Mouse (Mus musculus): Measurements from ENCODE around the gene Sulf2. TPM values are rescaled to one million over a fixed set of nuclear protein-coding genes. Genes with fewer than 3 reads are reported as not detected.
"Not testable (repeated sequence)": the region's sequence is repeated elsewhere in the genome, so short reads cannot be mapped to it uniquely, and the experiment has no call there.

Gene Sulf2
- polyA plus RNA-seq, 1 experiment from 2014 or later: 88.6 TPM

DNA sequence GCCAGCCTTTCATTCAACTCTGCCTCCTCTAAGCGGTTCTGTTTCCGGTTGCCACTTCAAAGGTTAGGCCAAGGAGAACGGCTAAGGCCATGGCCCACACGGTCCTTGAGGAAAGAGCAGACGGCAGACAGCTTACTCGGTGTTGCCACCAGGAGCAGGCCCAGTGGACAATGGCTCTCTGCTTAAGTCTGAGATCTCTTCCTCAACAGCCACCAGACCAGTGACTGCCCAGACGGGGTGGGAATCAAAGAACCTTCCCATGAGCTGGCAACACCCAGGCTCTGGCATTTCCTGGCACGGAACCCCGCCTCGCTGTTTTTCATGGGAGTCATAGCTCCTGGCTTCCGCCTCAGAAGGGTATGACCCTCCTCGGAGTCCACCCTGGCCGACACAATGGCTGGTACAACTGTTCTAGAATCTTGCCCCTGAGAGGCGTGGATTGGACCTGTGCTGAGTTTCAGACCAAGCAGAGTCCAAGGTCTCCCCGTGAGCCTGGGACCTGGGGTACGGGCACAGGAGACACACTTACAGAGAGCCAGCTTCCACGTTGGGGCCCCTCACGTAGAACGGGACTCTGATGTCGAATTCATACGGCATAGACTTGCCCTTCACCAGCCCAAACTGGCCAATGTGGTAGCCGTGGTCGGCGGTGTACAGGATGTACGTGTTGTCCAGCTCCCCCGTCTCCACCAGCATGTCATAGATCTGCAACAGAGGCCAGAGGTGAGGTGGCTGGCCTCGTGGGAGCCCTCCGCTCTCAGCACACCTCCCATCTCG is 68.8 kb downstream of the Sulf2 start:
- ATAC-seq (ENCODE audit: low FRiP score): no peak
- no peak overlapping the region for H3K27ac ChIP-seq
- 0 out of 2 replicates have a peak, but pooled peaks cover 3% of the 10 kb centered on the region for H3K27me3 ChIP-seq
- H3K4me1 ChIP-seq (replicated peaks): peaks cover 22% of the 10 kb centered on the region
- H3K9me3 ChIP-seq: no peaks in the 10 kb centered on the region
- H3K9ac ChIP-seq: no peak overlapping the region
- no peak overlapping the region for H3K4me3 ChIP-seq
- peaks cover 49% of the 10 kb centered on the region for H3K36me3 ChIP-seq
- no peak overlapping the region for H3K4me2 ChIP-seq
- 91% methylated on average over 29 of the region's 29 CpGs for WGBS

- Histone ChIP-seq H3K4me2 (no peak overlapping the region), H3K4me3 (no peak overlapping the region), H3K27me3 (no peaks in the 10 kb centered on the region), H3K36me3 (peaks cover 41% of the 10 kb centered on the region), H3K27ac (no peak overlapping the region), H3K9me3 (no peaks in the 10 kb centered on the region), H3K9ac (no peak overlapping the region), H3K4me1 (replicated peaks) (peaks cover 27% of the 10 kb centered on the region)
- WGBS: 92% methylated on average over 10 of the region's 10 CpGs
- no peak for ATAC-seq (ENCODE audit: low FRiP score)
These were observed 69.7 kb downstream of the Sulf2 start for GRCm38 (mm10) chr2:166085780-166086179.

GRCm38 (mm10) chr2:166084964-166085363 is 70.5 kb downstream of the Sulf2 start:
- not testable (repeated sequence) for H3K9ac ChIP-seq; H3K27me3 ChIP-seq; ATAC-seq (ENCODE audit: low FRiP score); H3K9me3 ChIP-seq; H3K4me2 ChIP-seq; H3K27ac ChIP-seq; H3K4me3 ChIP-seq
- WGBS: 37% methylated on average over 6 of the region's 6 CpGs
- Histone ChIP-seq H3K36me3 (peaks cover 43% of the 10 kb centered on the region), H3K4me1 (replicated peaks) (peaks cover 23% of the 10 kb centered on the region)

DNA sequence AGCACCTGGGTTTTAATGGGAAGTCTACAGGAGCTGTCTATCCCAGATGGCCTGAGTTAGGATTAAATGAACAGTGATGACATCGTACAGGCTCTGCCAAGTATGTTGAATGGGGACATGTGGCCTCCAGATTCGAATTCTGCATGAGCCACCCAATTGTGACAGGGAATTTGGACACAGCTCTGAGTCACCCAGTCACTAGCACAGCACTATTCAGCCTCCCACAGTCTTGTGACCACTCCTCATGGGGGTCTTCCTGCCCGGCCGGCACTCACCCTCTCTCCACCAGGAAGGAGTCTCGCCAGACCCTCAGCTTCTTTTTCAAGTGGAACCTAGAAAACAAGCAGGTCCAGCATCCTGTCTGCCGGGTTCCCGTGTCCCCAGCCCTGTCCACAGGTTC is 71.4 kb downstream of the Sulf2 start:
- Histone ChIP-seq H3K4me1 (replicated peaks) (peaks cover 22% of the 10 kb centered on the region), H3K4me2 (no peak overlapping the region), H3K27me3 (no peaks in the 10 kb centered on the region), H3K36me3 (peaks cover 49% of the 10 kb centered on the region), H3K4me3 (no peak overlapping the region), H3K27ac (no peak overlapping the region), H3K9ac (no peak overlapping the region), H3K9me3 (no peaks in the 10 kb centered on the region)
- 91% methylated on average over 7 of the region's 7 CpGs for WGBS
- ATAC-seq (ENCODE audit: low FRiP score): no peak

DNA sequence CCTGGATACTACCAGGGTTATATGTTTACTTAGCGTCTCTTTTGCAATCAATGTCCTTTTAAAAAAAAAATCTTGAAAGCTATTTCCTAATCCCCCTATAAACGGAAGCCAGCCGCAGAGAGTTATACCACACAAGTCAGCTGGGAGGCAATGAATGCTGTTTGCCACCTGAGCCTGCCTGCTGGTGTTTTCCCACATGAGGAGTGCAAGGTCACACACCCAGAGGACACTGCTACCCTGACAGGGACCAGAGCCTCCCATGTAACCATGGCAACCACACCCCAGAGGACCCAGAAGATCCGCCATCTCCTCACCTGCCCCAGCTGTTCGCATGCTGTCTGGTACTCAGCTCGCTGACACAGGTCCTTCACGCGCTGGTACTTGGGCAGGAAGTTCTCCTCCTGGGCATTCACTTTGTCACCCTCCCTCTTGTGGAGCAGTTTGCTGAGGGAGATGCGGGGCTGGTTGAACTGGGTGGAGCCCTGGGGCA is 71.9 kb downstream of the Sulf2 start:
- Histone ChIP-seq H3K27ac (0 out of 2 replicates have a peak overlapping the region, but pooled peaks have one; percentile 1), H3K4me2 (no peak overlapping the region), H3K4me3 (no peak overlapping the region), H3K36me3 (peaks cover 50% of the 10 kb centered on the region), H3K9me3 (no peaks in the 10 kb centered on the region), H3K27me3 (no peaks in the 10 kb centered on the region), H3K4me1 (replicated peaks) (peaks cover 22% of the 10 kb centered on the region), H3K9ac (peak overlapping the region; percentile 5; the same call in 1 of the 2 replicates)
- ATAC-seq (ENCODE audit: low FRiP score): no peak
- WGBS: 55% methylated on average over 9 of the region's 9 CpGs

GRCm38 (mm10) chr2:166082661-166083060 is 72.8 kb downstream of the Sulf2 start:
- peaks cover 55% of the 10 kb centered on the region for H3K36me3 ChIP-seq
- ATAC-seq (ENCODE audit: low FRiP score): no peak
- no peak overlapping the region for H3K9ac ChIP-seq

GRCm38 (mm10) chr2:166082193-166082592 is 73.3 kb downstream of the Sulf2 start:
- H3K36me3 ChIP-seq: peaks cover 55% of the 10 kb centered on the region
- no peak for ATAC-seq (ENCODE audit: low FRiP score)
- H3K27ac ChIP-seq: no peak overlapping the region
- no peak overlapping the region for H3K9ac ChIP-seq
- peaks cover 22% of the 10 kb centered on the region for H3K4me1 ChIP-seq (replicated peaks)
- H3K4me3 ChIP-seq: no peak overlapping the region
- 65% methylated on average over 5 of the region's 5 CpGs for WGBS
- no peaks in the 10 kb centered on the region for H3K27me3 ChIP-seq
- no peak overlapping the region for H3K4me2 ChIP-seq
- H3K9me3 ChIP-seq: no peaks in the 10 kb centered on the region

More at GRCm38 (mm10) chr2:166082661-166083060, 72.8 kb downstream of the Sulf2 start:
- Histone ChIP-seq H3K27me3 (no peaks in the 10 kb centered on the region), H3K4me1 (replicated peaks) (peaks cover 22% of the 10 kb centered on the region), H3K27ac (no peak overlapping the region; the same call in 1 of the 2 replicates), H3K9me3 (no peaks in the 10 kb centered on the region), H3K4me2 (no peak overlapping the region), H3K4me3 (no peak overlapping the region)
- 89% methylated on average over 10 of the region's 10 CpGs for WGBS

GRCm38 (mm10) chr2:166080967-166081750 is 74.3 kb downstream of the Sulf2 start:
- no peak overlapping the region for H3K9ac ChIP-seq
- no peaks in the 10 kb centered on the region for H3K27me3 ChIP-seq
- H3K9me3 ChIP-seq: no peaks in the 10 kb centered on the region
- peaks cover 46% of the 10 kb centered on the region for H3K36me3 ChIP-seq
- 86% methylated on average over 21 of the region's 21 CpGs for WGBS
- H3K4me1 ChIP-seq (replicated peaks): peaks cover 22% of the 10 kb centered on the region
- H3K4me3 ChIP-seq: no peak overlapping the region
- no peak for ATAC-seq (ENCODE audit: low FRiP score)
- no peak overlapping the region for H3K4me2 ChIP-seq
- no peak overlapping the region for H3K27ac ChIP-seq

GRCm38 (mm10) chr2:166079961-166080885 is 75.2 kb downstream of the Sulf2 start:
- H3K4me2 ChIP-seq: no peak overlapping the region
- no peaks in the 10 kb centered on the region for H3K9me3 ChIP-seq
- no peak for ATAC-seq (ENCODE audit: low FRiP score)
- no peak overlapping the region for H3K9ac ChIP-seq
- 61% methylated on average over 17 of the region's 17 CpGs for WGBS
- peaks cover 25% of the 10 kb centered on the region for H3K4me1 ChIP-seq (replicated peaks)
- no peak overlapping the region for H3K27ac ChIP-seq
- H3K27me3 ChIP-seq: no peaks in the 10 kb centered on the region
- peaks cover 39% of the 10 kb centered on the region for H3K36me3 ChIP-seq
- H3K4me3 ChIP-seq: no peak overlapping the region

DNA sequence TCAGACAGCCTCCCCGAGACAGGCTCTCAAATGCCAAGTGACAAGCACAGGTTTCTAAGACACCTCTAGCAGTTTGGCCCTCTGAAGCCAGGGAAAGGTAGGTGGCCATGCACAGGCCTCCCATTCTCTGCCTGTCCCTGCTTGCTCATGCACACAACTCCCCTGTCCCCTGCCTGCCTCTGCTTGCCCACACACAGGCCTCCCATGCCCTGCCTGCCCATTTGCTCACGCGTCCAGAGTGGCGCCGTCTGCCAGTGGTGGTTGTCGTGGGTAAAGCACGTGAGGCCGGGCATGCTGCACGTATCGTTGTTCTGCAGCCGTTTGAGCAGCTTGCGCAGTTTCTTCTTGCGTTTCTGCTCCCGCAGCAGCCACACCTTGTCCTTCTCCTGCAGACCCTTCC is 76.2 kb downstream of the Sulf2 start:
- H3K4me3 ChIP-seq: no peak overlapping the region
- peaks cover 32% of the 10 kb centered on the region for H3K4me1 ChIP-seq (replicated peaks)
- ATAC-seq (ENCODE audit: low FRiP score): no peak
- H3K9ac ChIP-seq: no peak overlapping the region
- H3K36me3 ChIP-seq: peaks cover 43% of the 10 kb centered on the region
- H3K9me3 ChIP-seq: no peaks in the 10 kb centered on the region
- WGBS: 96% methylated on average over 14 of the region's 14 CpGs
- no peak overlapping the region for H3K27ac ChIP-seq
- H3K4me2 ChIP-seq: no peak overlapping the region
- H3K27me3 ChIP-seq: no peaks in the 10 kb centered on the region

DNA sequence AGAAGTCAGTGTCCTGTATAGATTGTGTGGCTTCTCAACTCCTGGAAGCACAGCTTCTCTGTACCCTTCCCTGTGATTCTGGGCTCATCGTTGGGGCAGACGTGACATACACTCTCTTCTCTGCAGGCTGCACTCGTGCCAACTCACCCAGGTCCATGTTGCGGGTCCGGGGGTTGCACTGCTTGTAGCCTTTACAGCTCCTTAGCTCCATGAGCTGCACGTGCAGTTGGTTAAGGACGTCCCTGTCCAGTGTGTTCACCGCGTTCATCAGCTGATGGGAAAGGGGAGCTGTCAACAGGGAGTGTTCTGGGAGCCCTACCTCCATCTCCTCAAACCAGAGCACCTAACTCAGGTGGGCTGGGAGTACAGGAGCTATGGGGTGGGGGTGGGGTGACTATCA is 78.1 kb downstream of the Sulf2 start:
- Histone ChIP-seq H3K4me1 (replicated peaks) (peaks cover 23% of the 10 kb centered on the region), H3K36me3 (peaks cover 52% of the 10 kb centered on the region), H3K4me3 (no peak overlapping the region), H3K27ac (no peak overlapping the region), H3K9me3 (no peaks in the 10 kb centered on the region), H3K9ac (no peak overlapping the region), H3K27me3 (no peaks in the 10 kb centered on the region), H3K4me2 (no peak overlapping the region)
- WGBS: 88% methylated on average over 9 of the region's 9 CpGs
- no peak for ATAC-seq (ENCODE audit: low FRiP score)
